Mouse (Mus musculus) liver, adult 2 months (tissue): ENCODE results near the gene Ablim2. TPM values are rescaled to one million over a fixed set of nuclear protein-coding genes. Genes with fewer than 3 reads are reported as not detected.

Experiments
- DNase-seq: peaks from one replicate; pipeline ENCODE4 v3.0.0-alpha.2; 2011; ENCODE audit warnings: low read depth, low spot score; ENCODE audit errors: extremely low read depth
- H3K27ac ChIP-seq: fragments of 200-500 bp; replicated peaks from 2 replicates; pipeline ENCODE4 v1.5.1; 2012; ENCODE audit warnings: low read depth, mild to moderate bottlenecking, control low read depth, inconsistent platforms, low read length; ENCODE audit not compliant: insufficient read depth
- H3K27me3 ChIP-seq: fragments of 200-500 bp; 2 replicates; pipeline ENCODE4 v1.6.1; 2012; ENCODE audit warnings: mild to moderate bottlenecking, moderate library complexity, low read length, inconsistent platforms; ENCODE audit not compliant: control insufficient read depth, insufficient read depth
- H3K36me3 ChIP-seq: fragments of 200-500 bp; 2 replicates; pipeline ENCODE4 v1.6.1; 2012; ENCODE audit warnings: low read length, inconsistent platforms; ENCODE audit not compliant: control insufficient read depth, insufficient read depth
- H3K4me1 ChIP-seq: fragments of 200-500 bp; 2 replicates; pipeline ENCODE4 v1.6.1; 2011; ENCODE audit warnings: low read length; ENCODE audit not compliant: control insufficient read depth, insufficient read depth
- H3K4me3 ChIP-seq: fragments of 200-500 bp; 2 replicates; pipeline ENCODE4 v1.5.1; 2011; ENCODE audit warnings: low read depth, mild to moderate bottlenecking, control low read depth, low read length, moderate library complexity; ENCODE audit not compliant: insufficient read depth
- H3K79me2 ChIP-seq: fragments of 200-500 bp; 2 replicates; pipeline ENCODE4 v1.6.1; 2012; ENCODE audit warnings: inconsistent platforms, mild to moderate bottlenecking, low read length, moderate library complexity; ENCODE audit not compliant: control insufficient read depth, insufficient read depth
- H3K9ac ChIP-seq: fragments of 200-500 bp; 2 replicates; pipeline ENCODE4 v1.6.1; 2012; ENCODE audit warnings: low read depth, mild to moderate bottlenecking, control low read depth, inconsistent platforms, low read length
- CTCF ChIP-seq: fragments of 200-500 bp; IDR thresholded peaks from 2 replicates; pipeline ENCODE4 v1.5.1; 2011; ENCODE audit warnings: low read depth, low read length, control low read depth
- POLR2A ChIP-seq: fragments of 200-500 bp; IDR thresholded peaks from 2 replicates; pipeline ENCODE4 v1.6.1; 2011; ENCODE audit warnings: low read length, control low read depth; ENCODE audit not compliant: insufficient read depth; ENCODE audit errors: extremely low read depth
- WGBS: fragments of 180-500 bp; shearing (Covaris S2); methylation state at CpG from one replicate; pipeline ENCODE4 v1.1.7; 2018; 5-methylcytosine and 5-hydroxymethylcytosine counted together
- polyA plus RNA-seq: library from polyadenylated mRNA; depleted of rRNA; stranded (reverse); fragments of >200 nt; gene quantifications from 2 replicates; pipeline ENCODE4 v1.2.3, GENCODE M21; 2012
- total RNA-seq: library from RNA; depleted of rRNA; stranded (reverse); fragments of >200 nt; gene quantifications from 2 replicates; pipeline ENCODE4 v1.2.3, GENCODE M21; 2014

Gene Ablim2
- total and polyA plus RNA-seq, 2 experiments = 2.3 to 5.9 TPM

DNA sequence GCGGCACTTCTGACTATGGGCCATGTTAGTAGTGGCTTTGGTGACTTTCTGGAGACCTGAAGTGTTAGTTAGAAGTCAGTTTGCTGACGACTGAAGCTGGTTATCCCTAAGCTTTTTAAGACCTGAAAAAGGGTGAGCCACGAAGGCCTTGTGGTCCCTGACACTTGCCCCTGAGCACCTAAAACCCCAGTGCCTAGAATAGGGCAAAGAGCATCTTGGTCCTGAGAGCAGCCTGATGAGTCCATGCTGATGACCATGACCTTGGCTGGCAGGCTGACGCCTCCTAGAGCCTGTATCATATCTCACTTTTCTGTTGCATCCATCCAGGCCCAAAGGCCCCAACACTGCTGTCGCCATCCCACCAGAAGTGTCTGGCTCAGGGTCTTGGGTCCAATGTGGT is 12.3 kb upstream of the Ablim2 start:
- Histone ChIP-seq H3K27me3 (no peaks in the 10 kb centered on the region), H3K79me2 (no peaks in the 10 kb centered on the region), H3K27ac (no peak overlapping the region), H3K9ac (no peak overlapping the region), H3K4me1 (peaks cover 7% of the 10 kb centered on the region), H3K4me3 (no peak overlapping the region), H3K36me3 (no peaks in the 10 kb centered on the region)
- WGBS = 88% methylated on average over 5 of the region's 5 CpGs
- no peak for DNase-seq
- TF ChIP-seq CTCF (no peak), POLR2A (no peak)

DNA sequence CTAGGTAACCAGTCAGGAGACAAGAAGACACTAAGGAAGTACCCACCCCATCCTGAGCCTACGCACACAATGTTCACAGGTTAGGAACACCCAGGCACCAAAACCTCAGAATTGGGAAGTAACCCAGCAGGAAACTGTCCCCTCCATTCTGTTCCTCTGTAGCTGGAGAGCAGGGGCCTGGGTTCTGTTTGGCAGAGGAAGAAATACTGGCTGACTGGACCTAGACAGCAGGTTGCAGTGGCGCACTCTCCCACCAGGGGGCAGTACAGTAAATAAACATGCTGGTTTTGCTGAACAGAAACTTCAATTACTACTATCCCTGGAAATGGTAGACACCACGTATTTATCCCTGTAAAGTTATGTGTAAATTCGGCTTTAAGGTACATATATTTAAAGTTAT is 10.8 kb upstream of the Ablim2 start:
- WGBS = 24% methylated on average over 4 of the region's 4 CpGs
- Histone ChIP-seq H3K27ac (no peak overlapping the region), H3K27me3 (no peaks in the 10 kb centered on the region), H3K79me2 (no peaks in the 10 kb centered on the region), H3K9ac (no peak overlapping the region), H3K4me3 (no peak overlapping the region), H3K4me1 (peaks cover 7% of the 10 kb centered on the region), H3K36me3 (no peaks in the 10 kb centered on the region)
- TF ChIP-seq POLR2A = no peak
- TF ChIP-seq CTCF = peak; percentile 92
- DNase-seq = peak; percentile 35

DNA sequence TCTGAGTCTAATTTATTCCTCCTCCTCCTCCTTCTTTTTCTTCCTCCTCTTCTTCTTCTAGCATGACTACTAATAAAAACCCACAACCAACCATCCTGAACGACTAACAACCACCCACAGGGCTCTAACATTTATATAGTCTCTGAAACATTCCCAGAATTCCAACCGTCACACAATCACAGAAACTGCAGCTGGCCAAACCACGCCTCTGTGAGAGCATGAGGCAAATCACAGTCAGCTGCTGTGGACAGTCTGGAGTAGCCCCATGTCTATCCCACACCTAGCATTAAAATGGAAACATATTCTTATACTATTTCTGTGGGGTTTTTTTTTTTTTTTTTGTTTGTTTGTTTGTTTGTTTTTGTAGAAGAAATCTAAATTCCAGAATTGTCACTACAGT is 8.3 kb upstream of the Ablim2 start:
- WGBS = 76% methylated on average over 3 of the region's 3 CpGs
- no peak overlapping the region for H3K4me3 ChIP-seq
- DNase-seq = no peak
- H3K9ac ChIP-seq = no peak overlapping the region
- H3K36me3 ChIP-seq = no peaks in the 10 kb centered on the region
- no peak for TF ChIP-seq POLR2A
- TF ChIP-seq CTCF = no peak
- H3K27me3 ChIP-seq = no peaks in the 10 kb centered on the region
- no peaks in the 10 kb centered on the region; the same call in 1 of the 2 replicates for H3K4me1 ChIP-seq
- no peaks in the 10 kb centered on the region for H3K79me2 ChIP-seq
- no peak overlapping the region for H3K27ac ChIP-seq

DNA sequence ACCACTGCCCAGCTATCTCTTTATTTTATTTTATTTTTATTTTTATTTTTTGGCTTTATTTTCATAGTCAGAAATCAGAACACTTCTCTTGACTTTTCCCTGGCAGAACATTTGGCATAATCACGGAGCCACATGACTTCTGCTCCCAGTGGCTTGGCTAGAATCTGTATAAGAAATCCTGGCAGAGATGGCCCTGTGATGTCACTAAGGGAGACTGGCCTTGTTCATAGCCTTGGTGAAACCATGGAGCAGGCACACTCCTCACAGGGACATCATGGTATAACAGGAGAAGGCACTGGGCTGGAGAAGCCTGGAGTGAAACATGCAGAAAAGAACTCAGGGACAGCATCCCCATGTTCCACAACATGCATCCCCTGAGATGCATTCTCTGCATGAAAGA is 7.7 kb upstream of the Ablim2 start:
- H3K79me2 ChIP-seq = no peaks in the 10 kb centered on the region
- H3K36me3 ChIP-seq = no peaks in the 10 kb centered on the region
- WGBS = 39% methylated on average over 1 of the region's 1 CpGs
- H3K4me3 ChIP-seq = no peak overlapping the region
- DNase-seq = peak; percentile 37
- TF ChIP-seq CTCF (no peak), POLR2A (no peak)
- no peaks in the 10 kb centered on the region; the same call in 1 of the 2 replicates for H3K4me1 ChIP-seq
- no peaks in the 10 kb centered on the region for H3K27me3 ChIP-seq
- no peak overlapping the region for H3K27ac ChIP-seq
- H3K9ac ChIP-seq = no peak overlapping the region

DNA sequence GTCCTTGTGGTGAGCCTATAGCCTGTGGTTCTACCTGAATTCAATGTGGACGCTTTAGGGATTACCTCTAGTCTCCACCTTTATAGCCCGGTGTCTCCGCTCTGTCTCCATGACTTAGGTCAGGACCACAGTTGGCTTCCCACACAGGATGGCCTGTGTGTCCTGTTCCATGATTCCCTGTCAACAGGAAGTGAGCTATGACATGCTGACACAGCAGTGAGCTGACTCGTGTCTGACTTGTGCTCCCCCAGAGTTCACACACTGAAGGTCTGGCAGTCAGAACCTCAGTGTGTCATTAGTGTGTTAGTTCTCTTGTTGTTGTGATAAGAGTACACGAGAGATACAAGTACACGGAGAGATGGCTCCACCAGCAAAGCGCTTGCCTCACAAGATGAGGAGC is 6.7 kb upstream of the Ablim2 start:
- Histone ChIP-seq H3K79me2 (no peaks in the 10 kb centered on the region), H3K36me3 (no peaks in the 10 kb centered on the region), H3K9ac (no peak overlapping the region), H3K4me3 (no peak overlapping the region), H3K27ac (peak overlapping the region; percentile 26; the same call in 1 of the 2 replicates), H3K4me1 (no peaks in the 10 kb centered on the region; the same call in 1 of the 2 replicates), H3K27me3 (no peaks in the 10 kb centered on the region)
- TF ChIP-seq CTCF = no peak
- no peak for TF ChIP-seq POLR2A
- 74% methylated on average over 7 of the region's 7 CpGs for WGBS
- DNase-seq = no peak

DNA sequence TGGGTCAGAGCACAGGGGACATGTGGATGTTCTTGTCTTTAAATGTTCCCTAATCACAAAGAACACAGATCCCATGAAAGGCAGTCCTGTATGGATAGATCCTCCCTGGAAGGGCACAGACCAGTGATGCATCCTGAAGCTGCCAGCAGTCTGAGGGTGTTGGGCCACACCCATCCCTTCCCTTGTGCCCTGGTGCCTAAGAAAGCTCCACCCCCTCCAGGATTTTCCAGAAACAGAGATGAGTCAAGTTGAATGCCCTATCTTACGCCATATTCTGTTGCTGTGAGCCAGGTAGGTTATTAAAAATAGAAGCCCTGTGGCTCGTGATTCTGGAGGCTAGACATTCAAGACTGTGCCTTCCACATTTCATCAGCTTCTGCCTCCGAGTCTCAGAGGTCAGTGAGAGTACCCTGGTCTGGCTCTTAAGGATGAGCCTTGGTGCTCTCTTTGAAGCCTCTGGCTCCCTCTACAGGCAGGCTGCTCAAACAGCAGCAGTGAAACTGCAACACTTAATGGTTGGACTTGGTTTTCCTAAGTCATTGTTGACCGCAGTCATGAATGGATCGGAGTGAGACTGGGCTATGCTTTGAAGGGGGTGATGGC is 2.4 kb upstream of the Ablim2 start:
- peak; percentile 66 for DNase-seq
- WGBS = 22% methylated on average over 5 of the region's 5 CpGs
- no peaks in the 10 kb centered on the region for H3K27me3 ChIP-seq
- H3K27ac ChIP-seq = no peak overlapping the region
- H3K36me3 ChIP-seq = no peaks in the 10 kb centered on the region
- no peak overlapping the region for H3K9ac ChIP-seq
- H3K4me1 ChIP-seq = peaks cover 4% of the 10 kb centered on the region; the same call in 1 of the 2 replicates
- H3K79me2 ChIP-seq = no peaks in the 10 kb centered on the region
- no peak overlapping the region for H3K4me3 ChIP-seq
- peak; percentile 80 for TF ChIP-seq CTCF
- no peak for TF ChIP-seq POLR2A
